Mouse (Mus musculus) C2C12 (cell line): Measurements from ENCODE around the gene Map2.

Experiments used
- CEBPB ChIP-seq: IDR thresholded peaks from one replicate; pipeline ENCODE4 v1.6.1; 2011; ENCODE audit warnings: low read depth, mild to moderate bottlenecking, control low read depth, moderate library complexity
- CTCF ChIP-seq: IDR thresholded peaks from one replicate; pipeline ENCODE4 v1.5.1; 2011; ENCODE audit not compliant: control insufficient read depth, insufficient read depth, insufficient read length
- FOSL1 ChIP-seq: IDR thresholded peaks from one replicate; pipeline ENCODE4 v1.8.0; 2011; ENCODE audit warnings: mild to moderate bottlenecking, low read length; ENCODE audit not compliant: poor library complexity, insufficient read depth, severe bottlenecking

DNA sequence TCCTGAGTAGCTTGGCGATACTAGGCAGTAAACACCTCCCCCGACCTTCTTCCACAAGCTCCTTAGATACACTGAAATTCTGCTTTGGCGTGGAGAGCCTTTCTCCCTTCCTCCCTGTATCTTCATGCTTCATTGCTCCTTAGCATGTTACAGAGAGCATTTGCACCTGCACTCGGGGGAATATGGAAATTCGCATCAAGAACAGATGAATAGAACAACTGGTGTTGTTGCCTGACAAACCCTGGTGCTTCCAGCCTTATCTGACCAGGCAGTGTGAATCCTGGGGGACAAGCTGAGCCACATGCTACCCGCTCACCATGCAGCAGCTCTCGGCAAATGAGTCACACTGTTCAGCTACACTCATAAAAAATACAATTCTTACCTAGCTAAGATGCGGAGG is 213.5 kb downstream of the Map2 start:
- no peak for TF ChIP-seq FOSL1
- TF ChIP-seq CTCF, result no peak
- no peak for TF ChIP-seq CEBPB
